Mouse (Mus musculus): ENCODE results near the gene Arhgap24.

DNA sequence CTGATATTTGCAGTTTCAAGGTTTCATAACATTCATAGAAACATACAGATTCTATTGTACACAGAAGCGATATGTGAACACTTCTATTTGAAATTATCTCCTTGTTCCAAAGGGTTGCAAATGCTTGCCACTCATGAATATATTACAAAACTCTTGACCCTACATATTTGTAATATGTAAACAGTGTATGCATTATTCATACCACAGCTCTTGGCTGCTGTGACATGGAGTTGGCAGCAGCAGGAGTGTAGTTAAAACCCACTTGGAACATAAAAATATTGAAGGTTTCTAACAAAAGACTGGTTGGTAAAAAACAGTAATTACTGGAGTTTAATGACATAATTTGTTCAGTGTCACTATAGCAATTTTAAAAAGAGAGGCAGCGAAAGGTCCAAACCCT, 10.9 kb upstream of the Arhgap24 start:
- TF ChIP-seq POLR2A (IDR thresholded peaks at IDR 0.05; ENCODE audit: insufficient read length, low read depth) (no peak), E2F4 (IDR thresholded peaks at IDR 0.05; ENCODE audit: insufficient read depth) (no peak), CEBPB (IDR thresholded peaks at IDR 0.05; ENCODE audit: insufficient read depth, poor library complexity, severe bottlenecking) (no peak), POLR2AphosphoS2 (IDR thresholded peaks at IDR 0.05; ENCODE audit: insufficient read length, low read depth) (no peak), MAX (IDR thresholded peaks at IDR 0.05; ENCODE audit: low read depth) (no peak), TCF12 (IDR thresholded peaks at IDR 0.05; ENCODE audit: insufficient read depth, poor library complexity, severe bottlenecking) (no peak), USF1 (IDR thresholded peaks at IDR 0.05; ENCODE audit: low read depth) (no peak), MYOD1 (IDR thresholded peaks at IDR 0.05; ENCODE audit: control insufficient read depth in 1 of 3, insufficient read length in 2 of 3, low read depth in 2 of 3) (no peak), SRF (IDR thresholded peaks at IDR 0.05; ENCODE audit: control insufficient read depth, insufficient read length, low read depth) (no peak)

Measured in myocyte (in vitro differentiated cells).